Mouse (Mus musculus) kidney, postnatal 0 days (tissue): ENCODE measurements around the gene Samd4b. TPM values are rescaled to one million over a fixed set of nuclear protein-coding genes. Genes with fewer than 3 reads are reported as not detected.

Source experiments
- ATAC-seq: fragments of 200-750 bp; cut with Nextera tagmentation; replicated peaks from 2 replicates; pipeline ENCODE4 v1.8.0; 2017; ENCODE audit warnings: low read depth, moderate number of reproducible peaks, moderate TSS enrichment, moderate library complexity; ENCODE audit not compliant: low FRiP score
- DNase-seq: peaks from one replicate; pipeline ENCODE4 v3.0.0-alpha.2; 2016; ENCODE audit warnings: low spot score
- H3K27ac ChIP-seq: fragments of 300-500 bp; sonication (generic); 2 replicates; pipeline ENCODE4 v1.5.1; 2014; ENCODE audit warnings: mild to moderate bottlenecking
- H3K27me3 ChIP-seq: fragments of 300-500 bp; sonication (generic); 2 replicates; pipeline ENCODE4 v1.6.1; 2014; ENCODE audit warnings: low read length, mixed read lengths; ENCODE audit not compliant: insufficient read depth
- H3K36me3 ChIP-seq: fragments of 300-500 bp; sonication (generic); 2 replicates; pipeline ENCODE4 v1.6.1; 2014; ENCODE audit warnings: low read length, mixed read lengths; ENCODE audit not compliant: insufficient read depth
- H3K4me1 ChIP-seq: fragments of 300-500 bp; sonication (generic); replicated peaks from 2 replicates; pipeline ENCODE4 v1.6.1; 2014; ENCODE audit warnings: antibody characterized with exemption, low read length, mixed read lengths; ENCODE audit not compliant: insufficient read depth
- H3K4me2 ChIP-seq: fragments of 300-500 bp; sonication (generic); 2 replicates; pipeline ENCODE4 v1.6.1; 2014; ENCODE audit warnings: mild to moderate bottlenecking, low read length, moderate library complexity, mixed read lengths
- H3K4me3 ChIP-seq: fragments of 300-500 bp; sonication (generic); replicated peaks from 2 replicates; pipeline ENCODE4 v1.5.1; 2014; ENCODE audit warnings: low read depth, low read length
- H3K9ac ChIP-seq: fragments of 300-500 bp; sonication (generic); 2 replicates; pipeline ENCODE4 v1.6.1; 2014; ENCODE audit warnings: low read depth, low read length
- H3K9me3 ChIP-seq: fragments of 300-500 bp; sonication (generic); replicated peaks from 2 replicates; pipeline ENCODE4 v1.6.1; 2016; ENCODE audit warnings: low read length, inconsistent platforms, mixed read lengths
- CTCF ChIP-seq: IDR thresholded peaks from 2 replicates; pipeline ENCODE4 v1.5.1; 2016; ENCODE audit warnings: antibody characterized with exemption, low read depth, mild to moderate bottlenecking, moderate library complexity
- WGBS: fragments of 180-500 bp; shearing (Covaris S2); extraction: QIAGEN DNeasy Blood & Tissue Kit; methylation state at CpG from one replicate; pipeline ENCODE4 v1.1.7; 2014; 5-methylcytosine and 5-hydroxymethylcytosine counted together
- polyA plus RNA-seq: library from polyadenylated mRNA; unstranded; fragments of >200 nt; fragmentation: Nextera tagmentation; extraction: Ambion mirVana; gene quantifications from 2 replicates; pipeline ENCODE4 v1.2.1, GENCODE M21; 2015

The Samd4b gene
- polyA plus RNA-seq, 1 experiment from 2014 or later: 19.5 TPM

GRCm38 (mm10) chr7:28601668-28602067 lies 3.7 kb upstream of the Samd4b start:
- H3K9ac ChIP-seq: no peak overlapping the region
- no peak for ATAC-seq
- peaks cover 4% of the 10 kb centered on the region for H3K4me1 ChIP-seq
- no peak overlapping the region for H3K4me3 ChIP-seq
- TF ChIP-seq CTCF: peak; percentile 82
- WGBS: 17% methylated on average over 7 of the region's 7 CpGs
- DNase-seq: peak; percentile 75
- H3K9me3 ChIP-seq: no peaks in the 10 kb centered on the region
- H3K36me3 ChIP-seq: no peaks in the 10 kb centered on the region
- H3K27ac ChIP-seq: no peak overlapping the region
- H3K27me3 ChIP-seq: no peaks in the 10 kb centered on the region
- no peak overlapping the region for H3K4me2 ChIP-seq

GRCm38 (mm10) chr7:28601029-28601428 lies 3.1 kb upstream of the Samd4b start:
- H3K36me3 ChIP-seq: no peaks in the 10 kb centered on the region
- peaks cover 10% of the 10 kb centered on the region for H3K4me1 ChIP-seq
- TF ChIP-seq CTCF: peak; percentile 94
- H3K27me3 ChIP-seq: no peaks in the 10 kb centered on the region
- no peak overlapping the region for H3K4me2 ChIP-seq
- H3K27ac ChIP-seq: no peak overlapping the region
- no peak for ATAC-seq
- 10% methylated on average over 11 of the region's 11 CpGs for WGBS
- H3K9ac ChIP-seq: no peak overlapping the region
- H3K9me3 ChIP-seq: no peaks in the 10 kb centered on the region
- peak; percentile 89 for DNase-seq
- no peak overlapping the region for H3K4me3 ChIP-seq

GRCm38 (mm10) chr7:28598951-28599350 lies 1.0 kb upstream of the Samd4b start:
- ATAC-seq (no peak), DNase-seq (no peak)
- no peak overlapping the region for H3K4me2 ChIP-seq
- no peak for TF ChIP-seq CTCF
- H3K4me1 ChIP-seq: peaks cover 31% of the 10 kb centered on the region
- H3K9ac ChIP-seq: no peak overlapping the region
- no peaks in the 10 kb centered on the region for H3K27me3 ChIP-seq
- H3K27ac ChIP-seq: no peak overlapping the region
- H3K9me3 ChIP-seq: no peaks in the 10 kb centered on the region
- WGBS: 65% methylated on average over 2 of the region's 2 CpGs
- no peak overlapping the region for H3K4me3 ChIP-seq
- no peaks in the 10 kb centered on the region for H3K36me3 ChIP-seq

- ATAC-seq (no peak), DNase-seq (no peak)
- Histone ChIP-seq H3K9me3 (no peaks in the 10 kb centered on the region), H3K4me3 (peak overlapping the region; percentile 68), H3K4me1 (peaks cover 48% of the 10 kb centered on the region), H3K9ac (peak overlapping the region; percentile 81), H3K27ac (peak overlapping the region; percentile 90), H3K27me3 (no peaks in the 10 kb centered on the region), H3K36me3 (no peaks in the 10 kb centered on the region), H3K4me2 (peak overlapping the region; percentile 92)
- WGBS: 3% methylated on average over 9 of the region's 9 CpGs
- TF ChIP-seq CTCF: no peak
Observed at GRCm38 (mm10) chr7:28597277-28597570, 720 bp downstream of the Samd4b start.

- H3K9ac ChIP-seq: peak overlapping the region; percentile 81
- H3K9me3 ChIP-seq: no peaks in the 10 kb centered on the region
- peaks cover 52% of the 10 kb centered on the region for H3K4me1 ChIP-seq
- H3K36me3 ChIP-seq: no peaks in the 10 kb centered on the region
- peak overlapping the region; percentile 68 for H3K4me3 ChIP-seq
- DNase-seq (peak; percentile 79), ATAC-seq (peak; percentile 80)
- no peak for TF ChIP-seq CTCF
- H3K4me2 ChIP-seq: peak overlapping the region; percentile 92
- 23% methylated on average over 20 of the region's 20 CpGs for WGBS
- H3K27ac ChIP-seq: peak overlapping the region; percentile 90
- no peaks in the 10 kb centered on the region for H3K27me3 ChIP-seq
Observed at GRCm38 (mm10) chr7:28596436-28597276, 1.3 kb downstream of the Samd4b start.

GRCm38 (mm10) chr7:28595751-28596435 lies 2.1 kb downstream of the Samd4b start:
- DNase-seq (no peak), ATAC-seq (peak; percentile 14)
- Histone ChIP-seq H3K4me3 (peak overlapping the region; percentile 68; the same call in 1 of the 2 replicates), H3K4me2 (peak overlapping the region; percentile 92), H3K36me3 (no peaks in the 10 kb centered on the region), H3K9me3 (no peaks in the 10 kb centered on the region), H3K4me1 (peaks cover 55% of the 10 kb centered on the region), H3K27me3 (no peaks in the 10 kb centered on the region), H3K27ac (peak overlapping the region; percentile 90), H3K9ac (peak overlapping the region; percentile 44; the same call in 1 of the 2 replicates)
- WGBS: 52% methylated on average over 8 of the region's 8 CpGs
- TF ChIP-seq CTCF: no peak
